Mouse (Mus musculus): ENCODE results near the gene Arid3b. TPM values are rescaled to one million over a fixed set of nuclear protein-coding genes. Genes with fewer than 3 reads are reported as not detected.

Gene Arid3b
- polyA plus RNA-seq, 1 experiment from 2014 or later = 9.1 TPM

DNA sequence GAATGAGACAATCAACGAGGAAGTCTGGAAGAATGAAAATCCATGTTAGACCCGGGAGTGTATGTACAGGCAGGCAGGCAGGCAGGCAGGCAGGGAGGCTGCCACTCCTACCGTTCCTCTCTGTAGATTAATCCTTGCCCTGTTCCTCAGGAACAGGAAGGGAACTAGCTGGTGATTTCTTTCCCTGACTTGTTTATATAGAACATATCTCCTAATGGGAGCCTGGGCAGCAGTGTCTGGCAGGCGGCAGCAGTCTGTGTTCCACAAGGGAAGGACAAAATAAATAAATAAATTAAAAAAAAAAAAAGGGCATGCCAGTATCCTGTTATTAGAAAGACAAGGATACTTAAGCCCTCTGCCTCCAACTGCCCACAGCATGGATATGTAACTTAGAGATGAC, 32.8 kb downstream of the Arid3b start:
- no peak for ATAC-seq (replicated peaks; ENCODE audit: low FRiP score)
- H3K27ac ChIP-seq = 0 out of 2 replicates have a peak overlapping the region, but pooled peaks have one; percentile 24
- H3K9ac ChIP-seq = no peak overlapping the region
- H3K4me3 ChIP-seq (replicated peaks) = no peak overlapping the region
- H3K4me2 ChIP-seq = no peak overlapping the region
- 11% methylated on average over 4 of the region's 4 CpGs for WGBS
- H3K27me3 ChIP-seq = no peaks in the 10 kb centered on the region
- 0 out of 2 replicates have a peak, but pooled peaks cover 6% of the 10 kb centered on the region for H3K36me3 ChIP-seq
- no peaks in the 10 kb centered on the region for H3K9me3 ChIP-seq (replicated peaks)
- H3K4me1 ChIP-seq = peaks cover 64% of the 10 kb centered on the region

DNA sequence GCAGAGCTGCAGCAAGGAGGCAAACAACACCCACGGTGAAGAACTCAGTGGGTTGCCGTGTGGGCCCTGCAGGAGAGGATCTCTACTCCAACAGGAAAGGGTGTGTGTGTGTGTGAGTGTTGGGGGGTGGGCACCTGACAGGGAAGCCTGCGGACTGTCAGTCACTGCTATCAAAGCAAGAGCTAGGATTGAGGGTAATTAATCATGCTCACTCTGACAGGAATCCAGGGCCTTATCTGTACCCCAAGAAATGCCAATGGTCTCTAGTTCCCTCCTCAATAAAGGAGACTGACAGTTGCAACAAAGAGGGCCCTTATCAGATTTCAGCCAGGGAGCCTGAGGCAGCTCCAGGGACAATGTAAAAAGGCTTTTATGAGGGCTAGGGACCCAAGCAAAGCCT, 33.5 kb downstream of the Arid3b start:
- no peak overlapping the region for H3K9ac ChIP-seq
- peaks cover 66% of the 10 kb centered on the region for H3K4me1 ChIP-seq
- H3K27me3 ChIP-seq = no peaks in the 10 kb centered on the region
- WGBS = 19% methylated on average over 3 of the region's 3 CpGs
- H3K27ac ChIP-seq = peak overlapping the region; percentile 24; the same call in 1 of the 2 replicates
- no peaks in the 10 kb centered on the region for H3K9me3 ChIP-seq (replicated peaks)
- H3K36me3 ChIP-seq = 0 out of 2 replicates have a peak, but pooled peaks cover 1% of the 10 kb centered on the region
- H3K4me3 ChIP-seq (replicated peaks) = no peak overlapping the region
- ATAC-seq (replicated peaks; ENCODE audit: low FRiP score) = no peak
- no peak overlapping the region for H3K4me2 ChIP-seq

DNA sequence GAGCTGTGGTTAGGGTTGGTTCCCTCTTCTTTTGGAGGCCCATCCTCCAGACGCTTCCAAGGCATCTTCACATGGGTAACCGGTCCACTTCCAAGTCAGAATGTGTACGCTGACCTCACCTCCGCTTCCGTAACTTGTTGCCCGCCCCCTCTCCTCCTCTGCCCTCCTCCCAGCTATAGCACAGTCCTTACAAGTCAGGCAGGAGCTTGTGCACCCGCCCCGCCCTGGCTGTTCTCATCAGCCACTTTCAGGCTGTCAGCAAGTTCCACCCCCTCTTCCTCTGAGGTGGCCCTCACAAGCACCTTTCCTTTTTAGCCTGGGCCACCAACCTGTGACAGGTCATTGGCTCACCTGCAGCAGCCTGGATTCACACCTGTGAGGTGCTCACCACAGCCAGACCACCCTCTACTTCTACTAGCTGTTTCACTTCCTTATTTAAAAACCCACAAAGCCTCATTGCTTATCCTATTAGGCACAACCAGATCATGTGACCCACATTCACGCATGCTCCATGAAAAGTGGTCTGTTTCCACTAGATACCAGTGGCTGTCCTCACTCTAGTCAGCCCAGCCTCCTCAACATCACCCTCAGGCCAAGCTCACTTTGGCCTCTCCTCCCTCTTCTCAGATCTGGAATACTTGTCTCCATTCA, 36.1 kb downstream of the Arid3b start:
- no peak overlapping the region for H3K4me2 ChIP-seq
- WGBS = 84% methylated on average over 9 of the region's 9 CpGs
- no peaks in the 10 kb centered on the region for H3K27me3 ChIP-seq
- H3K9ac ChIP-seq = no peak overlapping the region
- ATAC-seq (replicated peaks; ENCODE audit: low FRiP score) = no peak
- peaks cover 20% of the 10 kb centered on the region for H3K36me3 ChIP-seq
- H3K9me3 ChIP-seq (replicated peaks) = no peaks in the 10 kb centered on the region
- H3K4me1 ChIP-seq = peaks cover 44% of the 10 kb centered on the region
- H3K27ac ChIP-seq = no peak overlapping the region
- no peak overlapping the region for H3K4me3 ChIP-seq (replicated peaks)

DNA sequence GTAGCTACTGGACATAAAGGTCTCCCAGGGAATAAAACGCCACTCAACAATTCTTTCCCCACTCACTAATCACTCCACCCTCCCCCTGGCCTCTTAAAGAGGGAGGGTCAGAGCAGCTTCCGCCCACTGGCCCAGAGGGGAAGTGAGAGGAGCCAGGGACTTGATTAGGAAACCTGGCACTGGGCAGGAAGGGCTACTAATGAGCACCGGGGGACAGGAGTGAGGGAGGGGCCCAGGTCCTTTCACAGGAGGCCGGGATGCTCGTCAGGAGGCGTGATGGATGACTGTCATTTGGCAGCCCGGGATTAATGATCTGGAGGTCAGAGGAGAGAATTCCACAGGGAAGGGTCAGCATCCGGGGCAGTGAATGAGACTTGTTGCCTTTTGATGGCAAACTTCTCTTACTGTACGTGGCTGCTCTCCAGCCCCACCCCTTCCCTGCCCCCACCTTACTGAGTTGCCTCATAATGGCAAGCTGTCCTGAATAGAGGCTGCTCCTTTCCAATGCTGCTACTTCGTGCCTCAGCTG, 37.8 kb downstream of the Arid3b start:
- 5% methylated on average over 10 of the region's 10 CpGs for WGBS
- Histone ChIP-seq H3K27ac (peak overlapping the region; percentile 63), H3K9me3 (replicated peaks) (no peaks in the 10 kb centered on the region), H3K4me3 (replicated peaks) (no peak overlapping the region), H3K4me2 (peak overlapping the region; percentile 24), H3K9ac (no peak overlapping the region), H3K36me3 (peaks cover 28% of the 10 kb centered on the region), H3K27me3 (no peaks in the 10 kb centered on the region), H3K4me1 (peaks cover 33% of the 10 kb centered on the region)
- ATAC-seq (replicated peaks; ENCODE audit: low FRiP score) = peak; percentile 72

DNA sequence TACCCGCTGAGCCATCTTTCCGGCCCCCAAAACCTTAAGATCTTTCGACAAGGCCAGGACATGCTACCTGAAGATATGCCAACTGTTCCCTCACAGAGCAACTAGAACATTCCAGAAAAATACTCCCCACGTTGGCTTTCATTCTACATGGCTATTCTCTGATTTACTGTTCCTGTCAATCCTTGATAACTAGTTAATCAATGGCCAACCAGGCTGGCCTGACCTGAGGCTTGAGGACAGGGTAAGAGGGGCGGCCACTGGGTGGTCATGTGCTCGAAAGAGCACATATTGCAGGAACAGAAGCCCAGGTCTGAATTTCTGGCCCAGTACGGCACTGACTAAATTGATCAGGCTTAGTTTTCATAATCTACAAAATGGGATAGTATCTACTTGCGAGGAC, 39.1 kb downstream of the Arid3b start:
- Histone ChIP-seq H3K4me1 (peaks cover 20% of the 10 kb centered on the region), H3K27me3 (no peaks in the 10 kb centered on the region), H3K36me3 (peaks cover 34% of the 10 kb centered on the region), H3K9ac (no peak overlapping the region), H3K27ac (no peak overlapping the region), H3K4me3 (replicated peaks) (no peak overlapping the region), H3K9me3 (replicated peaks) (no peaks in the 10 kb centered on the region), H3K4me2 (no peak overlapping the region)
- 87% methylated on average over 8 of the region's 8 CpGs for WGBS
- no peak for ATAC-seq (replicated peaks; ENCODE audit: low FRiP score)

DNA sequence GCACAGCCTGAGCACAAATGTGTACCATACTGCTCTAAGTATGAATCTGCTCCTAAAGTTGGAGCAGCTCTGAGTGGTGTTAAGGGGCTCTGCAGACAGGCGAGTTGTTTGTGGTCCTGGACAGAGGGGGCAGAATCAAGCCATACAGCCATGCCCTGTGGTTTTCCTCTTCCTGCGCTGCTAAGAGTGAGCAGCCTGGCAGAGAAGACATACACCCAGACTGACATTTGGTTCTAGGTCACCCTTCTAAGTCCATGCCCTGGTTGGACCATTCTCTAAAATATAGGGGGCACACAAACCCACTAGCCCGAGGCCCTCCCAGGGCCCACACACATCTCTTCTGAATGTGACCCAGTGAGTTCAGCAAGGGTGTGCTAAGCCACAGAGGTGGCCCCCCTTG, 46.9 kb downstream of the Arid3b start:
- Histone ChIP-seq H3K36me3 (peaks cover 19% of the 10 kb centered on the region), H3K27ac (no peak overlapping the region), H3K27me3 (no peaks in the 10 kb centered on the region), H3K9me3 (replicated peaks) (no peaks in the 10 kb centered on the region), H3K4me2 (no peak overlapping the region), H3K9ac (no peak overlapping the region), H3K4me1 (no peaks in the 10 kb centered on the region), H3K4me3 (replicated peaks) (no peak overlapping the region)
- 82% methylated on average over 3 of the region's 3 CpGs for WGBS
- ATAC-seq (replicated peaks; ENCODE audit: low FRiP score) = no peak

DNA sequence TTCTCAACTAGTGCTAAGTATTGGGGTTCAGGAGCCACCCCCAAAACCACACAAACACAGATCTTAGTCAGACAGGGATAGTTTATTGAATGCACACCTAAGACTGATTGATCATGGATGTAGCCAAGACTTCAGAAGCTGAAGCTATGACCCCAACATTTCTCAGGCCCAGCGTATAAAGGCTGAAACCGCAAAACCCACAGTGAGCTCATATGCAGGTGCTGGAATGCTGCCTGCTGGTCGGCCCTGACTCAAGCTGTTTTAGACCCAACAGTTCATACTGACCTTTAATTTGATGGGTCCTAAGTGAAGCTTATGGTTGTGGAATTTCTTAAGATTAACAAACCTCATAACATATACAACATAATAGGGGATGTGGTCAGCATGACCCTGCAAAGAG, 53.9 kb downstream of the Arid3b start:
- Histone ChIP-seq H3K9ac (no peak overlapping the region), H3K9me3 (replicated peaks) (no peaks in the 10 kb centered on the region), H3K27ac (no peak overlapping the region), H3K36me3 (no peaks in the 10 kb centered on the region), H3K4me3 (replicated peaks) (no peak overlapping the region), H3K27me3 (no peaks in the 10 kb centered on the region), H3K4me1 (no peaks in the 10 kb centered on the region), H3K4me2 (no peak overlapping the region)
- WGBS = 97% methylated on average over 3 of the region's 3 CpGs
- no peak for ATAC-seq (replicated peaks; ENCODE audit: low FRiP score)

DNA sequence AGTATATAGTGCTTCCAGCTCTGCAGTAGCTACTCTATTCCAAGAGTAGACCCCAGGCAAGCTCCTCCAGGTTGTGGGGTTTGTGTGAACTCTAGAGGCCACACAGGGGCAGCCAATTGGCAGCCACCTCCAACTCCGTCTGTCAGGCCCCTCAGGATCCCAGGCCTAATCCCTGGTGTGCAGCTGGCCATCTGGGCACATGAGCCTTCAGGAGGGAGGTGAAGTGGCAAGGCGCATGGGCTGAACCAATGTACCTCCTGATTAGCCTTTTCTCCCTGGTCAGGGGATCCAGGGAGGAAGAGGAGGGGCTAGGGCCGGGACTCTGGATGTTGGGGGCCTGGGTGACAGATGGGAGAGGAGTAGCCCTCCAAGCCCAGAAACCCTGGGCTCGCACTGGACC, 60.9 kb downstream of the Arid3b start:
- Histone ChIP-seq H3K4me1 (no peaks in the 10 kb centered on the region), H3K9me3 (replicated peaks) (no peaks in the 10 kb centered on the region), H3K27ac (no peak overlapping the region), H3K9ac (no peak overlapping the region), H3K4me3 (replicated peaks) (no peak overlapping the region), H3K4me2 (no peak overlapping the region), H3K36me3 (no peaks in the 10 kb centered on the region), H3K27me3 (no peaks in the 10 kb centered on the region)
- no peak for ATAC-seq (replicated peaks; ENCODE audit: low FRiP score)
- WGBS = 49% methylated on average over 4 of the region's 4 CpGs

DNA sequence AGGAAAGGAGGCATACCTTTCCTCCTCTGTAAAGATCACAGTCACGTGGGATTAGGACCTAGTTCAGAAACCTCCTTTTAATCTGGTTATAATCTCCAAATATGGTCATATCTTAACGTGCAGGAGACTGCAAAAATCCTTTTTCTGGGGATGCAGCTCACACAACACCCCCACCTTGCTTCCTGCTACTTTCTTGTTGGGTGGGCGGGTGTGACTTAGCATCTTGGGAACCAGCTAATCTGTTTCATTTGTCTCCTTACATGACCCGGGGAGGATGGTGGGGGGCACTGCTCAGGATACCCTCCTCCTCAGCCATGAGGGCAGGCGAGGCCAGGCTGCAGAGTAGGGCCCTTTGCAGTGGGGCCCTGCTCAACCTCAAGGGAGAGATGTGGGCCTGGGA, 61.6 kb downstream of the Arid3b start:
- WGBS = 73% methylated on average over 5 of the region's 5 CpGs
- ATAC-seq (replicated peaks; ENCODE audit: low FRiP score) = no peak
- Histone ChIP-seq H3K27ac (no peak overlapping the region), H3K4me3 (replicated peaks) (no peak overlapping the region), H3K27me3 (no peaks in the 10 kb centered on the region), H3K4me2 (no peak overlapping the region), H3K9ac (no peak overlapping the region), H3K36me3 (no peaks in the 10 kb centered on the region), H3K9me3 (replicated peaks) (no peaks in the 10 kb centered on the region), H3K4me1 (no peaks in the 10 kb centered on the region)

DNA sequence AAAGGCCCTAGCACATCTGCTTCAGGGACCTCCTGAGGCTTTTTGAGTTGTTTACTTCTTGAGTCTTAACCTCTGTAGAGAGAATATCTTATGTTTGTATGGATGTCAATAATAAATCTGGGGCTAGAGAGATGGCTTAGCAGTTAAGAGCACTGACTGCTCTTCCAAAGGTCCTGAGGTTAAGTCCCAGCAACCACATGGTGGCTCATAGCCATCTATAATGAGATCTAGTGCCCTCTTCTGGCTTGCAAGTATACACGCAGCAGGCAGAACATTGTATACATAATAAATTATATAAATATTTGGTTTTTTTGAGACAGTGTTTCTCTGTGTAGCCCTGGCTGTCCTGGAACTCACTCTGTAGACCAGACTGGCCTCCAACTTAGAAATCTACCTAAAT, 62.4 kb downstream of the Arid3b start:
- no peak overlapping the region for H3K4me3 ChIP-seq (replicated peaks)
- H3K27me3 ChIP-seq = no peaks in the 10 kb centered on the region
- H3K4me2 ChIP-seq = no peak overlapping the region
- H3K4me1 ChIP-seq = no peaks in the 10 kb centered on the region
- H3K36me3 ChIP-seq = no peaks in the 10 kb centered on the region
- WGBS = 11% methylated on average over 1 of the region's 1 CpGs
- no peak for ATAC-seq (replicated peaks; ENCODE audit: low FRiP score)
- H3K9ac ChIP-seq = no peak overlapping the region
- H3K27ac ChIP-seq = no peak overlapping the region
- no peaks in the 10 kb centered on the region for H3K9me3 ChIP-seq (replicated peaks)

DNA sequence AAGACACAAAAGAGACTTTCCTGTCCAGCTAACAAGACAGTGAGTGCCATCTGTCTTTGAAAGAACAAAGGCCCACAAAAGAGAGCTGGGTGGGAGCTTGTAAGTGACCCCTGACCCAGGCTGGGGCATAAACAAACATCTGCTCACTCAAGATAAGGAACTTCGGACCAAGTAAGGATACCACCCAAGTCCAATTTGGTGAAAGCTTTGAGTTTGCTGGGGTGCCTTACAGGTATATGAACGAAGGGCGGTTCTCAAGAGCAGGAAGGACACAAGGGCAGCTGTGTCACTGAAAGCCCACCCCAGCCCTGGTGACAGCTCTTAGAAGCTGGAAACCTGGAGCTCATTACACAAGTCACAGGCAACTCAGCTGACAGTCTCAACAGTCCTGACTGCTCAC, 62.8 kb downstream of the Arid3b start:
- Histone ChIP-seq H3K9me3 (replicated peaks) (no peaks in the 10 kb centered on the region), H3K4me1 (no peaks in the 10 kb centered on the region)

DNA sequence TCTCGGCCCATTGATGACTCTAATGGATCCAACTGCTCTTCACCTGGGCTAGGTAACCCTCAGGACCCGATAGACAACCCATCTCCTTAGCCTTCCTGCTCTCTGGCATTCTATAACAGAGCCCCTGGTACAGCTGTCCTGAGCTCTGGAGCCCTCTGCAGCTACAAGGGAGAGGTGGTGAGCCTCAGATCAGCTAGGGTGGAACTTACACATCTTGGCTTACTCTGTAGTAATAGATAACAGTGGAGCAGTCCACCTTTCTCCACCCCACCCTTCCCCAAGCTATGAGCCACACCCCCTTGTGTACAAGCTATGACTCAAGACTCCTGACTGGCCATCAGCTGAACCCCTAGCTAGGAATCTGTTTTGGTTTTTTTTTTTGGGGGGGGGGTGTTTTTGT, 65.8 kb downstream of the Arid3b start:
- no peak overlapping the region for H3K4me3 ChIP-seq (replicated peaks)
- H3K9ac ChIP-seq = no peak overlapping the region
- H3K36me3 ChIP-seq = no peaks in the 10 kb centered on the region
- peaks cover 8% of the 10 kb centered on the region for H3K4me1 ChIP-seq
- H3K27me3 ChIP-seq = peaks cover 2% of the 10 kb centered on the region; the same call in 1 of the 2 replicates
- no peaks in the 10 kb centered on the region for H3K9me3 ChIP-seq (replicated peaks)
- H3K4me2 ChIP-seq = no peak overlapping the region
- no peak overlapping the region for H3K27ac ChIP-seq
- WGBS = 84% methylated on average over 2 of the region's 2 CpGs
- ATAC-seq (replicated peaks; ENCODE audit: low FRiP score) = peak; percentile 55; the same call in 1 of the 2 replicates

More for the DNA sequence above, 62.8 kb downstream of the Arid3b start:
- WGBS = 75% methylated on average over 3 of the region's 3 CpGs
- Histone ChIP-seq H3K9ac (no peak overlapping the region), H3K36me3 (no peaks in the 10 kb centered on the region), H3K4me3 (replicated peaks) (no peak overlapping the region), H3K4me2 (no peak overlapping the region), H3K27ac (no peak overlapping the region), H3K27me3 (no peaks in the 10 kb centered on the region)
- no peak for ATAC-seq (replicated peaks; ENCODE audit: low FRiP score)

DNA sequence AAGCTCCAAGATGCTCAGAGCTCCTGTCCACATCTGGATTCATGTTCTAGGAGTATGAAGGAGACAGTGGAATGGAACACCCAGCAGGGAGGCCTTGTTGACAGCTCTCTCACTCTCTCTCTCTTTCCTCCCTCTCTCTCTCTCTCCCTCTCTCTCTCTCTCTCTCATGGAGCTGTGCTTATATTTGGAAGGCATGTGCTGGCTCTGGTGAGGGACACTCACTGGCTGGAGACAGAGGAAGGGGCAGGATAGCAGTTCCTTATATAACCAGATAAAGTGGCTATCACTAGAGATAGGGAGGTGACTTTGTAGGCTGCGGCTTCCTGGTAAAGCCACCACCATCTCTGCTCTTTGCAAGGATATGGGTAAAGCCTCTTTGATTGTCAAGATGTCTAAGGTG, 66.4 kb downstream of the Arid3b start:
- Histone ChIP-seq H3K27ac (no peak overlapping the region), H3K9ac (no peak overlapping the region), H3K4me3 (replicated peaks) (no peak overlapping the region), H3K36me3 (no peaks in the 10 kb centered on the region), H3K4me1 (peaks cover 9% of the 10 kb centered on the region), H3K4me2 (no peak overlapping the region), H3K27me3 (peaks cover 2% of the 10 kb centered on the region; the same call in 1 of the 2 replicates), H3K9me3 (replicated peaks) (no peaks in the 10 kb centered on the region)
- 100% methylated on average over 1 of the region's 1 CpGs for WGBS
- no peak for ATAC-seq (replicated peaks; ENCODE audit: low FRiP score)

Data from kidney, embryonic 15.5 days (tissue).